Mouse (Mus musculus): ENCODE results near the gene Gm10337.

The Gm10337 gene

GRCm38 (mm10) chr15:102500479-102500878, 3.0 kb upstream of the Gm10337 start:
- no peak for DNase-seq (ENCODE audit: low spot score)

DNA sequence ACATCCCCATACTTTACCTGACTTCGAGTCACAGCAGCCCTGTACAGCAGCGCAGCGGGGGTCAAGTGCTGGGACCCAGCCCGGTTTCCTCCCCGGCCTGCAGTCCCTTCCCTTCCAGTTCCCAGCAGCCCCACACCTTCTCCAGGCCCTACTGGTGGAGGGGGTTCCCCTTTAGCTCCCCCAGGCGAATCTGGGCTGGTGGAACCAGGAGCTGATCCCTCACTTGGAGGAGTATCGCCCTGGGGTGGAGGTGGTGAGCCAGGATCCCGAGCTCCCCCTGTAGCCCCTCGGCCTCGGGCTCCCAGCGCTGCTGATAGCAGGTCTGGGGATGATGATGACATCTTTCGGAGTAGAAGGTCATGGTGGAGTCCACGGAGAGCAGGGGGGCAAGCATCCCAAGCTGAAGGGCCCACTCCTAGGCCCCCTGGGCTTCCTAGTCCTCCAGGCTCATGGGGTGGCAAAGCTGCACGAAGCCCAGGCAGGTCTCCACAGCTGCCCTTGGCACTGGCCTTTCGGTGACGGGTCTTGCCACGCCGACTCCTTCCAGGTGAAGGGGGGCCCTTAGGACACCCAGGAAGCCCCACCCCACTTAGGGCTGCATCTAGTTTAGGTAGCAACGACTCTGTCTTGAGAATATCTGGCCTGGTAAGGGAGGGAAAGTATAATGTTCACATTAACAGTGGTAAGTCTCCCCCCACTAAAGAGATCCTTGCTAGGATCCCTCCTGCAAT, 2.3 kb upstream of the Gm10337 start:
- no peak for DNase-seq (ENCODE audit: low spot score)

DNA sequence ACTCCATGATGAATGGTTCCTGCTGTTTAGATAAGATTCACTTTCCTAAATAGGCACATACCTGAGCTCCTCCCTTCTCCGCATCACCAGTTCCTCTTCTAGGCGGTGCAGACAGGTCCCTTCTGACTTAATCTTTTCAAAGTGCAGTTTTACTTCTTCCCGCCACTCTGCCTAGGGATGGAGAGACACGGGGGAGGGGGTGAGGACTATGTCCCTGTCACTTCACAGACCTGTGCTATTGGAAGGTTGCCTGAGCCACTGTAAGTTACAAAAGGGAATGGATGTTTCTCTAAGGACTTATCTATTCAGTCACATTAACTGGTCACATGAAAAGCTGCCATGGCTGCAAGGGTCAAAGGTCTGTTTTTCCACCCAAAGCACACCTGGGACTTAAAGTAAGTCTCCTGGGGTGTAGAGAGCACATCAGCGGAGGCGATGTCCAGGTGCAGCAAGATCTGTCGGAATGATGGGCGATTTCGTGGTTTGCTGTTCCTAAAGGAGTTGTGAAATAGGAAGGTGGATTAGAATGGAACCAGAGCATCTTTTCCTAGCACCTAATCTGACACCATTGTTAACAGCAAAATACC, 1.2 kb upstream of the Gm10337 start:
- no peak for DNase-seq (ENCODE audit: low spot score)

- DNase-seq (ENCODE audit: low spot score) = no peak
Measured at GRCm38 (mm10) chr15:102503924-102504782, 631 bp downstream of the Gm10337 start.

DNA sequence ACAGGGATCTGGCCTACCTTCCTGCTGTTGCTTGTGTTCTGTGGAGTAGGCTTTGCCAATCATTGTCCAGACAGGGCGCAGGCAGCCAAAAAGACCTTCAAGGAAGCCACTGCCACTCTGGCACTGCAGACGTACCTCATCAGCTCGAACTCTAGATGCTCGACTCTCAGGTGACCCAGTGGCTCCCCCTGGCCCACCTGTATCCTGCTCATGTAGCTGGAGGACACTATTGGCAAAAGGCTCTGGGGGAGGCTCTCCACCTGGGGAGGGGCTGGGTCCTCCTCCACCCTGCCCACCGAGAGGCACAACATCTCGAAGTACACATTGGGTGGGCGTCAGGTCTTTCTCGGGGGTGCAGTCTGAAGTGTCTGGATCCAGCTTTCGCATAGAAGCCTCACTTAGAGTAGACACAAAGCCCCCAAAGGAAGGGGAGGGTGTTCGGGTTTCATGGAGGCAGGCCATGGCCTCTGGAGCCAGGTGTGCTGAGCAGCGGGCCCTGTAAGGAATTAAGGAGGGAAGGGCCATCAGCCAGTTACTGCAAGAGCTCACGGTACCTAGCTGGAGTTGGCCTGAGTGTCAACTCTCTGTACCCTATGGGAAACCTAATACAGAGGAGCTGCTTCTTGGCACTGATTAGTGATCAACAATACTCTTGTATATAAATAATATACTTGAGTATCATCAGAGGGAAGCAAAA, 1.7 kb downstream of the Gm10337 start:
- no peak for DNase-seq (ENCODE audit: low spot score)

DNA sequence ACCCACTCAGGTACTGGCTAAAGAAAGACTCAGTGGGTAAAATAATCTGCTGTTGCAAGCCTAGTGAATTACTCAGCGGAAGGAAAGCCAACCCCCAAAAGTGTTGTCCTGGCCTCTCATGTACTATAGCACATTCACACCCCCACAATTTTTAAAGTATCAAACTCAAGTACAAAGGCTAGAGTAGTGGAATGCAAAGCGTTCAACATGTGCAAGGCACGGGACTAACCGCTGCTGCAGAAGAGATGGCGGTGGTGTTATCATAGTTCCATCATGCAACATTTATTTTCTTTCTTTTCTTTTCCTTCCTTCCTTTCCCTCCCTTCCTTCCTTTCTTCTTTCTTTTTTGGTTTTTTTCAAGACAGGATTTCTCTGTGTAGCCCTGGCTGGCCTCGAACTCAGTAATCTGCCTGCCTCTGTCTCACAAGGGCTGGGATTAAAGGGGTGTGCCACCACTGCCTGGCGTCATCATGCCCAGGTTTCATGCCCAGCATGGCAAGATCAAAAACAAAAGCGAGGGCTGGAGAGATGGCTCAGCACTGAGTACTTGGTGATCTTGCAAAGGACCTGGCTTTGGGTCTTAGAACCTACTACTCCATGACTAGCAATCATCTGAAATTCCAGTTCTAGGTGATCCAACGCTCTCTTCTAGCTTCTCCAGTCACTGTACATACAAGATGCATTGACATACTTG, 2.4 kb downstream of the Gm10337 start:
- no peak for DNase-seq (ENCODE audit: low spot score)

- no peak for DNase-seq (ENCODE audit: low spot score)
Measured at GRCm38 (mm10) chr15:102506464-102506830, 2.9 kb downstream of the Gm10337 start.

DNA sequence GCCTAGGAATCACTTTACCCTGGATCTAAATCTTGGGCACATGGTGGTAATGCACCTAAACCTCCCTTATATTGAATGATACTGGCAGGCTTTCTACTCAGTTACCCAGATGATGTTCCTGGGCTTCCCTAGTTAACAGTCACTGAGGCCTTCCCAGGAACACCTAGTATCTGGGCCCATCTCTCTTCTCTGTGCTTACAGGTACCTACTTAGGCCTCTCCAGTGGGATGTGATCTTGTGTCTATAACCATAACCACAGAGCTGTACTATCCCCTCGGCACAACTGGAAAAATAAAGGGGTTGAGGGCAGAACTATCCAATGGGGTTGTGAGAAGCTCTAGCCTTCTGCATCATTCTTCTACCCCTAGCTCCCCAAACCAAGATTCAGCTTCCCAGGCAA, 3.3 kb downstream of the Gm10337 start:
- no peak for DNase-seq (ENCODE audit: low spot score)

- DNase-seq (ENCODE audit: low spot score) = no peak
Measured at GRCm38 (mm10) chr15:102507561-102507960, 4.0 kb downstream of the Gm10337 start.

DNA sequence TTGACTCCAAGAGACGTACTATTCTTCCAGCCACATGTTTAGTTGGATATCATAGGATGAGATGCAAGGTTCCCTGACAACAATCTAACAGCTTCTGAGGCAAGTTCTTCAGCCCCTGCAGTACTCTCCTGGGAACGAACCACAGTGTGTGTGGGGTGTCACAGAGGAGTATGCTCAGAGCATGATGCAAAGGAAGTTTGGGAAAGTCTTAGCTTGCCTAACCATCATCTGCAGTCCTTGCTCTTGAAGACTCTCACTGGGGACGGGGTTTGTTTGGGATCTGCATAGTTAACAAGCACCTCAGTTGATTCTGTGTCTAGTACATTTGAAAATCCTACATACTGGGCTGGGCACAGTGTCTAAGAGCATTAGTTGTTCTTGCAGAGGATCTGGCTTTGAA, 4.8 kb downstream of the Gm10337 start:
- DNase-seq (ENCODE audit: low spot score) = no peak

DNA sequence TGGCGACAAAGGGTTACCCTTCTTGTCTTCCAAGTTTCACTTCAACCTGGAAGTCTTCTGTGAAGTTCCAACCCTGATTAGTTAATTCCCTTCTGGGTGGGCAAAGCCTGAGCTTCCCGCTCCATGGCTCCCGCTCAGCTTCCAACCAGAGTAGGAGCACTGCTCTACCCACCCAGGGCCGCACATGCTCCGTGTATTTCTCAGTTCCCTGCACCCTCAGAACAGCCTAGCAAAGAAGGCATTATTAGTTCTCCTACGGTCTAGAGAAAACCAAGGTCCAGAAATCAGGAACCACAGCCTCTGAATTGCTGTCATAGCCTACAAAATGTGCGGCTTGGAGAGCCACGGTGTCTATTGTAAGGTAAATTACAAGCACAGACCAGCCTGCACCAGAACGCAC, 6.6 kb downstream of the Gm10337 start:
- no peak for DNase-seq (ENCODE audit: low spot score)

GRCm38 (mm10) chr15:102510590-102511284, 7.2 kb downstream of the Gm10337 start:
- peak; percentile 84 for DNase-seq (ENCODE audit: low spot score)

DNA sequence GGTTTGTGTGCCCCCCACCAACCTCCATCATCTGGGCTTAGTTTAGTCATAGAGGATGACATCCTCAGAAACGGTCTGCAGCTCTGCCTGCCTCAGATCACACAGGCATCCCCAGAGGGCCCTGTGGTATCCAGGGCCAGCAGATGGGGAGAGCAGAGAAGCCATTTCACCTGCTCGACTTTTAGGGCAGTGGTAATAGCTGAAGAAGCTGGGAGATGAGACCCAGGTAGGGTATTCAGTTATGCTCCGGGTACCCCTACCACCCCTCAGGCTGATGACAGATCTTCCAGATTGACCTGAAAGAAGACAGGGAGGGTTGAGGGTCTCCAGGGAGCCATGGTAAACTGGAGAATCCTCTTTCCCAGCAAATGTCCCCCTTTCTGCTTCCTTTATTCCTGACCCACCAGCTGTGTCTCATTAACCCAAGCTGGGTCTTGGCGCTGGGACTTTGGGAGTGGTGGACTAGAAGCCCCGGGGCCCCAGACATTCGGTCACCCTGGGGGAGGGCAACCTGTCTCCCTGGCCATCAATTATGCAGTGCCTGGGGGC, 7.8 kb downstream of the Gm10337 start:
- DNase-seq (ENCODE audit: low spot score) = no peak

DNA sequence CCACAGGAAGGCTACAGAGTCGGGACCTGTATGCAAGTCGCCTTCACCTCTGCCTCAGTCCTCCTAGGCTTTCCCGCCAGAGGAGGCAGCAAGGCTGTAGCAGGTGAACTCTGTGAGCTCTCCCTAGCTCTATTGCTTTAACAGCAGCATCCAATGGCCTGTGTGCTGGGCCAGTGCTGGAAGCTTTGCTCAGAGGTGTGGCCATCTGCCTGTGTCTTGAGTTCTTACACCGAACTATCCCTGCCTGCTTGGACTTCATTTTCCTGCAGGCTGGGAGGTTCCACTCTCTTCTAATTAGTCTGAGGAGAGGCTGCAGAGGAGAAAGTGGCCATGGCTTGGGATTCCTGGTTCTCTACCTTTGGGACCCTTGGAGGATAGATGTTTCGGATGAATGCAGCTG, 8.5 kb downstream of the Gm10337 start:
- no peak for DNase-seq (ENCODE audit: low spot score)

DNA sequence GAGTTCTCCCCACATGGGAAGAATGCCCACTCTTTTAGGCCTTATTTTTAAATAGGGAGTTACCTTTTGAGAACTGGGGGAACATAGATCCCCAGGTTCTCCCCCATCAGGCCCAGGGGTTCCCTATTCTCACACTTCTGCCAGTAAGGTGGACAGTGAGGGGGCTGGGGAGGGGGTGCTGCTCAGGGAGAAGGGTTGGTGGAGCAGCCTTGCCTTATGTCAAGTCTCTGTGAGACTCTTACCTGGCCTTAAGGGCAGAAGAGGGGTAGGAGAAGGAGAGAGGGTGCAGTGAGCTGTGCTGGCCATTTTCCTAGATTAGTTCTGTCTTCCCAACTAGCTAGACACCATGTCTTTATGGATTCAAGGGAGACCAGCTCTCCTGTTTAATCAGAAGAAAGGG, 8.9 kb downstream of the Gm10337 start:
- no peak for DNase-seq (ENCODE audit: low spot score)

- no peak for DNase-seq (ENCODE audit: low spot score)
Measured at GRCm38 (mm10) chr15:102513004-102513403, 9.5 kb downstream of the Gm10337 start.

- DNase-seq (ENCODE audit: low spot score) = no peak
Measured at GRCm38 (mm10) chr15:102515261-102515660, 11.7 kb downstream of the Gm10337 start.

DNA sequence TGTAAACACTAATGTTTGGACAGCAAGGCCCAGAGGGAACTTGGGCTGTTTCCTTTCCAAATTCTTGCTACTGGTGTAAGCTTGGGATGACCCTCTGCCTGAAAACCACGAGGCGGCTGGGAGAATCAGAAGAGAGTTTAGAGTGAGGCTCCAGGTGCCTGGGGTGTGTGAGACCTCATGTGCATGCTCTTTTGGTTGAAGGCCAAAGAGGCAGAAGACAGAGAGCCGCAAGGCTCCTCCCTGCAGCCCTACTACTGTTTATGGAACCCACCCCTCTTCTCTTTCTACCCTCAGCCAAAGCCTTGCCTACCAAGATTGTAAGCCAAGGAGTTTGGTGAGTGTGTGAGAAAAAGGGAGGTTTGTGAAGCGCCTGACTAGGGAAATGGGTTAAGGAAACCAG, 12.3 kb downstream of the Gm10337 start:
- DNase-seq (ENCODE audit: low spot score) = no peak

GRCm38 (mm10) chr15:102516293-102516692, 12.8 kb downstream of the Gm10337 start:
- DNase-seq (ENCODE audit: low spot score) = no peak

GRCm38 (mm10) chr15:102516728-102517404, 13.3 kb downstream of the Gm10337 start, which contains the start of gene Map3k12:
Map3k12 (minus strand) TSS chr15:102517064.
- DNase-seq (ENCODE audit: low spot score) = peak; percentile 64

Data from ovary, postnatal 14 days (tissue).